Mouse (Mus musculus) gastrocnemius, postnatal 14 days (tissue): ENCODE results near the gene Rpa1. TPM values are rescaled to one million over a fixed set of nuclear protein-coding genes. Genes with fewer than 3 reads are reported as not detected.
A peak's percentile ranks its signal among the peaks of the same experiment; 100 is the strongest.
"Not testable (repeated sequence)": the region's sequence is repeated elsewhere in the genome, so short reads cannot be mapped to it uniquely, and the experiment has no call there.

Experiments used
- DNase-seq: peaks from one replicate; pipeline ENCODE4 v3.0.0; 2021; ENCODE audit warnings: mixed read lengths
- intact Hi-C: fragments of 180-260 bp; cut with DNase I; formaldehyde crosslinking; loops from one replicate; pipeline ENCODE4 v1.15.1; 2025; ENCODE audit warnings: low total_unique reads
- long read RNA-seq, 2 experiments: library from polyadenylated mRNA; stranded (forward); transcript quantifications; one replicate each; pipeline ENCODE4 v2.0.0; 2021
- total RNA-seq, 2 experiments: library from RNA; stranded (reverse); gene quantifications; 2 replicates each; pipeline ENCODE4 v1.2.3; 2021

The Rpa1 gene
- 10 to 100 TPM; 63.3 to 64.6 TPM for total RNA-seq
- long read RNA-seq, experiment 1, full-length matches to known transcripts = 59 of 74 reads
- long read RNA-seq, experiment 1, partial matches to known transcripts = 14 of 74 reads
- long read RNA-seq, experiment 1, other reads (novel, unspliced or antisense) = 1 of 74 reads
- long read RNA-seq, experiment 2, full-length matches to known transcripts = 50 of 76 reads
- long read RNA-seq, experiment 2, partial matches to known transcripts = 25 of 76 reads
- long read RNA-seq, experiment 2, other reads (novel, unspliced or antisense) = 1 of 76 reads

GRCm38 (mm10) chr11:75348199-75348889 lies at the start of gene Rpa1, which contains the start of gene Smyd4:
Gene Rpa1 (minus strand): TSS chr11:75348324.
Gene Smyd4 (plus strand): TSS chr11:75348433.
- intact Hi-C loops = no loop called here
- peak; percentile 96 for DNase-seq

GRCm38 (mm10) chr11:75397452-75397851 lies 49.3 kb upstream of the Rpa1 start:
- intact Hi-C loops = no loop called here
- DNase-seq = no peak

- no peak for DNase-seq
- intact Hi-C loops = no loop called here
These were observed 47.5 kb upstream of the Rpa1 start for GRCm38 (mm10) chr11:75395611-75396010.

GRCm38 (mm10) chr11:75383529-75383928 lies 35.4 kb upstream of the Rpa1 start:
- intact Hi-C loops, DNase-seq: not testable (repeated sequence)

GRCm38 (mm10) chr11:75378786-75379185 lies 30.7 kb upstream of the Rpa1 start:
- DNase-seq, intact Hi-C loops: not testable (repeated sequence)

GRCm38 (mm10) chr11:75377125-75377524 lies 29.0 kb upstream of the Rpa1 start:
- DNase-seq = no peak
- intact Hi-C loops = no loop called here

GRCm38 (mm10) chr11:75355475-75355874 lies 7.4 kb upstream of the Rpa1 start:
- intact Hi-C loops = no loop called here

GRCm38 (mm10) chr11:75351225-75351624 lies 3.1 kb upstream of the Rpa1 start:
- no peak for DNase-seq
- intact Hi-C loops = no loop called here

More at GRCm38 (mm10) chr11:75355475-75355874, 7.4 kb upstream of the Rpa1 start:
- no peak for DNase-seq

- intact Hi-C loops = no loop called here
- no peak for DNase-seq
These were observed 752 bp upstream of the Rpa1 start for GRCm38 (mm10) chr11:75348890-75349261.

- intact Hi-C loops = no loop called here
- DNase-seq = no peak
These were observed 528 bp downstream of the Rpa1 start for GRCm38 (mm10) chr11:75347596-75347995.

- intact Hi-C loops = no loop called here
- no peak for DNase-seq
These were observed 937 bp downstream of the Rpa1 start for GRCm38 (mm10) chr11:75347188-75347585.

- no peak for DNase-seq
- intact Hi-C loops = no loop called here
These were observed 1.5 kb downstream of the Rpa1 start for GRCm38 (mm10) chr11:75346556-75347187.

GRCm38 (mm10) chr11:75344716-75345115 lies 3.4 kb downstream of the Rpa1 start:
- intact Hi-C loops = no loop called here
- no peak for DNase-seq

- intact Hi-C loops = no loop called here
- DNase-seq = no peak
These were observed 4.0 kb downstream of the Rpa1 start for GRCm38 (mm10) chr11:75344163-75344562.

- DNase-seq = no peak
- intact Hi-C loops = no loop called here
These were observed 5.0 kb downstream of the Rpa1 start for GRCm38 (mm10) chr11:75343096-75343495.

- DNase-seq = no peak
- intact Hi-C loops = no loop called here
These were observed 7.3 kb downstream of the Rpa1 start for GRCm38 (mm10) chr11:75340698-75341345.

- DNase-seq = no peak
- intact Hi-C loops = no loop called here
These were observed 8.0 kb downstream of the Rpa1 start for GRCm38 (mm10) chr11:75340076-75340475.

- intact Hi-C loops = no loop called here
- DNase-seq = no peak
These were observed 10.9 kb downstream of the Rpa1 start for GRCm38 (mm10) chr11:75337246-75337645.

GRCm38 (mm10) chr11:75336676-75337075 lies 11.4 kb downstream of the Rpa1 start:
- intact Hi-C loops = no loop called here
- DNase-seq = no peak

- intact Hi-C loops = no loop called here
- DNase-seq = no peak
These were observed 22.2 kb downstream of the Rpa1 start for GRCm38 (mm10) chr11:75325969-75326311.
